Mouse (Mus musculus) forebrain, postnatal 0 days (tissue): Measurements from ENCODE around the gene Adamts2. TPM values are rescaled to one million over a fixed set of nuclear protein-coding genes. Genes with fewer than 3 reads are reported as not detected.

Source experiments
- ATAC-seq: fragments of 200-750 bp; cut with Nextera tagmentation; 2 replicates; pipeline ENCODE4 v1.8.0; 2017; ENCODE audit warnings: mild to moderate bottlenecking, moderate library complexity
- DNase-seq: peaks from one replicate; pipeline ENCODE4 v3.0.0-alpha.2; 2015
- H3K27ac ChIP-seq: fragments of 300-500 bp; sonication (generic); 2 replicates; pipeline ENCODE4 v1.5.1; 2014; ENCODE audit warnings: low read depth, mild to moderate bottlenecking, antibody characterized with exemption, low read length, moderate library complexity, mixed read lengths
- H3K27me3 ChIP-seq: fragments of 300-500 bp; sonication (generic); 2 replicates; pipeline ENCODE4 v1.6.1; 2014; ENCODE audit warnings: mild to moderate bottlenecking, low read length, mixed read lengths; ENCODE audit not compliant: insufficient read depth
- H3K36me3 ChIP-seq: fragments of 300-500 bp; sonication (generic); 2 replicates; pipeline ENCODE4 v1.6.1; 2014; ENCODE audit warnings: mild to moderate bottlenecking, moderate library complexity; ENCODE audit not compliant: insufficient read depth
- H3K4me1 ChIP-seq: fragments of 300-500 bp; sonication (generic); 2 replicates; pipeline ENCODE4 v1.6.1; 2014; ENCODE audit warnings: antibody characterized with exemption; ENCODE audit not compliant: insufficient read depth
- H3K4me2 ChIP-seq: fragments of 300-500 bp; sonication (generic); 2 replicates; pipeline ENCODE4 v1.6.1; 2014; ENCODE audit warnings: low read depth, mild to moderate bottlenecking, moderate library complexity
- H3K4me3 ChIP-seq: fragments of 300-500 bp; sonication (generic); 2 replicates; pipeline ENCODE4 v1.5.1; 2014; ENCODE audit warnings: low read depth, low read length, mixed read lengths
- H3K9ac ChIP-seq: fragments of 300-500 bp; sonication (generic); 2 replicates; pipeline ENCODE4 v1.6.1; 2014; ENCODE audit warnings: mild to moderate bottlenecking
- H3K9me3 ChIP-seq: fragments of 300-500 bp; sonication (generic); 2 replicates; pipeline ENCODE4 v1.6.1; 2016; ENCODE audit warnings: low read length
- CTCF ChIP-seq: sonication (generic); IDR thresholded peaks from 2 replicates; pipeline ENCODE4 v1.5.1; 2016; ENCODE audit warnings: antibody characterized with exemption, control low read depth, low read depth
- WGBS: fragments of 180-500 bp; shearing (Covaris S2); extraction: QIAGEN DNeasy Blood & Tissue Kit; methylation state at CpG from one replicate; pipeline ENCODE4 v1.1.7; 2014; 5-methylcytosine and 5-hydroxymethylcytosine counted together
- polyA plus RNA-seq: library from polyadenylated mRNA; unstranded; fragments of >200 nt; fragmentation: Nextera tagmentation; extraction: Ambion mirVana; gene quantifications from 2 replicates; pipeline ENCODE4 v1.2.1, GENCODE M21; 2015
- total RNA-seq: library from RNA; depleted of rRNA; stranded (reverse); fragments of >200 nt; gene quantifications from 2 replicates; pipeline ENCODE4 v1.2.3, GENCODE M21; 2014

The Adamts2 gene
- total and polyA plus RNA-seq, 2 experiments from 2014 or later, result 4.4 to 13.1 TPM

GRCm38 (mm10) chr11:50841023-50841735, 239.3 kb downstream of the Adamts2 start, which contains the start of gene Zfp879:
Gene Zfp879, minus strand, starts transcription at chr11:50841552.
- H3K27ac ChIP-seq, result peak within 1 kb of the TSS; percentile 50; the same call in 1 of the 2 replicates
- DNase-seq (peak; percentile 97), ATAC-seq (peak; percentile 100)
- peak within 1 kb of the TSS; percentile 65 for H3K9ac ChIP-seq
- H3K4me1 ChIP-seq, result peaks cover 7% of the 10 kb centered on the region; the same call in 1 of the 2 replicates
- TF ChIP-seq CTCF, result no peak
- H3K36me3 ChIP-seq, result peaks cover 3% of the 10 kb centered on the region; the same call in 1 of the 2 replicates
- H3K9me3 ChIP-seq, result no peaks in the 10 kb centered on the region
- WGBS, result 15% methylated on average over 22 of the region's 22 CpGs
- peak within 1 kb of the TSS; percentile 48 for H3K4me3 ChIP-seq
- H3K27me3 ChIP-seq, result no peaks in the 10 kb centered on the region
- peak within 1 kb of the TSS; percentile 71 for H3K4me2 ChIP-seq

- Histone ChIP-seq H3K4me1 (peaks cover under 1% of the 10 kb centered on the region; the same call in 1 of the 2 replicates), H3K27ac (no peak overlapping the region), H3K27me3 (peaks cover 18% of the 10 kb centered on the region), H3K9me3 (no peaks in the 10 kb centered on the region), H3K4me2 (no peak overlapping the region), H3K9ac (no peak overlapping the region), H3K4me3 (no peak overlapping the region), H3K36me3 (no peaks in the 10 kb centered on the region)
- ATAC-seq, result no peak
- no peak for TF ChIP-seq CTCF
- 90% methylated on average over 3 of the region's 3 CpGs for WGBS
- DNase-seq, result no peak
Measured at GRCm38 (mm10) chr11:50845951-50846350, 244.1 kb downstream of the Adamts2 start.

GRCm38 (mm10) chr11:50847047-50847446, 245.2 kb downstream of the Adamts2 start:
- ATAC-seq, result peak; percentile 66; the same call in 1 of the 2 replicates
- no peak overlapping the region for H3K9ac ChIP-seq
- H3K4me2 ChIP-seq, result no peak overlapping the region
- 68% methylated on average over 5 of the region's 5 CpGs for WGBS
- no peak overlapping the region for H3K4me3 ChIP-seq
- H3K9me3 ChIP-seq, result no peaks in the 10 kb centered on the region
- H3K4me1 ChIP-seq, result no peaks in the 10 kb centered on the region
- no peaks in the 10 kb centered on the region for H3K36me3 ChIP-seq
- no peak overlapping the region for H3K27ac ChIP-seq
- peak; percentile 36 for DNase-seq
- TF ChIP-seq CTCF, result peak; percentile 71
- H3K27me3 ChIP-seq, result peaks cover 29% of the 10 kb centered on the region

GRCm38 (mm10) chr11:50848520-50849137, 246.7 kb downstream of the Adamts2 start:
- Histone ChIP-seq H3K9ac (no peak overlapping the region), H3K36me3 (no peaks in the 10 kb centered on the region), H3K4me2 (no peak overlapping the region), H3K9me3 (no peaks in the 10 kb centered on the region), H3K4me3 (no peak overlapping the region), H3K27me3 (peaks cover 40% of the 10 kb centered on the region), H3K27ac (no peak overlapping the region), H3K4me1 (no peaks in the 10 kb centered on the region)
- DNase-seq (no peak), ATAC-seq (no peak)
- WGBS, result 44% methylated on average over 3 of the region's 3 CpGs
- no peak for TF ChIP-seq CTCF

- H3K4me2 ChIP-seq, result no peak overlapping the region
- H3K27ac ChIP-seq, result no peak overlapping the region
- TF ChIP-seq CTCF, result no peak
- no peaks in the 10 kb centered on the region for H3K36me3 ChIP-seq
- H3K9me3 ChIP-seq, result no peaks in the 10 kb centered on the region
- WGBS, result 11% methylated on average over 10 of the region's 10 CpGs
- no peak overlapping the region for H3K4me3 ChIP-seq
- H3K27me3 ChIP-seq, result peaks cover 40% of the 10 kb centered on the region
- no peak for DNase-seq
- H3K4me1 ChIP-seq, result no peaks in the 10 kb centered on the region
- ATAC-seq, result no peak
- H3K9ac ChIP-seq, result no peak overlapping the region
Measured at GRCm38 (mm10) chr11:50849310-50849709, 247.4 kb downstream of the Adamts2 start.

- ATAC-seq (no peak), DNase-seq (no peak)
- H3K27me3 ChIP-seq, result peaks cover 40% of the 10 kb centered on the region
- no peaks in the 10 kb centered on the region for H3K4me1 ChIP-seq
- no peaks in the 10 kb centered on the region for H3K36me3 ChIP-seq
- no peak within 1 kb of the TSS for H3K27ac ChIP-seq
- H3K9ac ChIP-seq, result peak within 1 kb of the TSS; percentile 40; the same call in 1 of the 2 replicates
- H3K4me3 ChIP-seq, result peak within 1 kb of the TSS; percentile 45
- WGBS, result under 1% methylated on average over 11 of the region's 11 CpGs
- H3K4me2 ChIP-seq, result peak within 1 kb of the TSS; percentile 94
- no peak for TF ChIP-seq CTCF
- H3K9me3 ChIP-seq, result no peaks in the 10 kb centered on the region
Measured at GRCm38 (mm10) chr11:50850177-50850735, 248.4 kb downstream of the Adamts2 start, which contains the start of gene Grm6. Gene Grm6, plus strand, starts transcription at chr11:50850685.
